Mouse (Mus musculus) yolk sac, embryonic 10.5 days (tissue): ENCODE results near the gene Kif26b.

Source experiments
- DNase-seq: peaks from one replicate; pipeline ENCODE4 v3.0.0-alpha.2; 2017; ENCODE audit warnings: low spot score

Kif26b gene

GRCm38 (mm10) chr1:178528431-178529351, at the start of gene Kif26b:
Kif26b (plus strand) TSS chr1:178529125.
- peak; percentile 72 for DNase-seq

- no peak for DNase-seq
Measured at GRCm38 (mm10) chr1:178483854-178484253, 45.1 kb upstream of the Kif26b start.

- no peak for DNase-seq
Measured at GRCm38 (mm10) chr1:178485138-178485867, 43.6 kb upstream of the Kif26b start.

- no peak for DNase-seq
Measured at GRCm38 (mm10) chr1:178485868-178486220, 43.1 kb upstream of the Kif26b start.

DNA sequence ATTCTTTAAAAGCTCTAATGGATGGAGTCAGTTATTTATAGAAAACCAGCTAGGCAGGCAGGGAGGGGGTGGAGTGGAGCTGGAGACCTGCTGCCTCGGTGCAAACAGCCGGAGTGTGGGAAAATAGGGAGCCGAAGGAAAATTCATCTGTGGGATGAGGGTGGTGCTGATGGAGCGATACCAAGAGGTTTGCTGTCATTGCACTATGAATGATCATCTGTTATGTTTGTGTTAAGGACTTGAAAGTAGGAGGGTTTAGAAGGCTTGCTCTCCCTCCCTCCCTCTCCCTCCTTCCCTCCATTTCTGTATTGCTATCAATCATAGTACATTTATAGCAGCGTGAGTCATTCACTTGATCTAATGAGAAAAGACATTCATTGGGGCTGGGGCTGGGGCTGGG, 42.1 kb upstream of the Kif26b start:
- no peak for DNase-seq

DNA sequence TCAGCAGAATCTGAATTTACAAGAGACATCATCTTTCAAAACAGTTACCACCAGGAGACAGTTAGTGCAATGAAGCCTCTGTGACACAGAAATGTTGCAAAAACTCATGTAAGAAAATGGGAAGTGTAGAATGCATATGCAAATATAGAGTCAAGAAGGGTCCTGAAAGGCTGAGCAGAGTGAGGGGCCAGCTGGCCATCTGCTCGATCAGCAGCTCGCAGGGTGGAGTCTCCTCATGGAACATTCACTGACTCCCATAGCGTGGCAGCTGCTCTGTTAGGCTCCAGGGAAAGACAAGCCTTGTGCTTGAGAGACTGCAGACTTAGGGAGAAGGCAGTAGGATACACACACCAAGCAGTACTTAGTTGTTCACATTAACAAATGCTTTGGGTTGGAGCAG, 39.8 kb upstream of the Kif26b start:
- no peak for DNase-seq

DNA sequence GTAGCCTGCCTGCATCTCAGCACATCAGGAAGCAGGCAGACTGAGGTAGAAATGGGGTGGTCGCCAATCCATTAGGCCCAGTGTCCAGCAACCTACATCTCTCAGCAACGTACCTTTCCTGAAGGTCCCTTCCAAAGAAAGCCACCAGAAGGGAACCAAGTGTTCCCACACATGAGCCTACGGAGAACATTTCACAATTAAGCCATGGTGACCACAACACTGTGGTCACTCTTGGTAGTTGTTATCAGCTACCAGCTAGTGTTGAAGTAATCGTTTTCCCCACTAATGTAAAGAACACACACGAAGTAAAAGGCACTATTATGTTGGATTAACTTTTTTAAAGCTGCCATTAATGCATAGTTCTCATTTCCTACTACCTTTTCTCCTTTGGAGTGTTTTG, 37.2 kb upstream of the Kif26b start:
- DNase-seq, result no peak

GRCm38 (mm10) chr1:178492493-178492892, 36.4 kb upstream of the Kif26b start:
- DNase-seq, result no peak

- DNase-seq, result no peak
Measured at GRCm38 (mm10) chr1:178496186-178496585, 32.7 kb upstream of the Kif26b start.

DNA sequence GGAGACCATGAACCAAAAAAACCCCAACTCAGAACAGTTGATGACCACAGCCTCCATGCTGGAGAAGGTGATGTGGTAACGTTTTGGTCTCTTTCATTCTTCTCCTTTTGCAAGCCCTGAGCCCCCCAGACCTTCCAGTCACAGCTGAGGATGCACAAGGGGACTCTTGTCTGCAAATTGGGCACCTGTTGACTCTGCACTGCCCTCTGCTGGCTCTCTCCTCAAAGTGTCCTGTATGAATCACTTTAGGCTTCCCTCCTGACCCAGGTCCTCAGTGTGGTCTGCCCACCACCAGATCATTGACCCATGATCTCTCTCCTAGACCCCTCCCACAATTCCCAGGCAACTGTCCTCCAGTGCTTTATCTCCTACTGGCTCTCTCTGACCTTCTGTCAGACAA, 32.1 kb upstream of the Kif26b start:
- DNase-seq, result no peak

- no peak for DNase-seq
Measured at GRCm38 (mm10) chr1:178506938-178507337, 22.0 kb upstream of the Kif26b start.

DNA sequence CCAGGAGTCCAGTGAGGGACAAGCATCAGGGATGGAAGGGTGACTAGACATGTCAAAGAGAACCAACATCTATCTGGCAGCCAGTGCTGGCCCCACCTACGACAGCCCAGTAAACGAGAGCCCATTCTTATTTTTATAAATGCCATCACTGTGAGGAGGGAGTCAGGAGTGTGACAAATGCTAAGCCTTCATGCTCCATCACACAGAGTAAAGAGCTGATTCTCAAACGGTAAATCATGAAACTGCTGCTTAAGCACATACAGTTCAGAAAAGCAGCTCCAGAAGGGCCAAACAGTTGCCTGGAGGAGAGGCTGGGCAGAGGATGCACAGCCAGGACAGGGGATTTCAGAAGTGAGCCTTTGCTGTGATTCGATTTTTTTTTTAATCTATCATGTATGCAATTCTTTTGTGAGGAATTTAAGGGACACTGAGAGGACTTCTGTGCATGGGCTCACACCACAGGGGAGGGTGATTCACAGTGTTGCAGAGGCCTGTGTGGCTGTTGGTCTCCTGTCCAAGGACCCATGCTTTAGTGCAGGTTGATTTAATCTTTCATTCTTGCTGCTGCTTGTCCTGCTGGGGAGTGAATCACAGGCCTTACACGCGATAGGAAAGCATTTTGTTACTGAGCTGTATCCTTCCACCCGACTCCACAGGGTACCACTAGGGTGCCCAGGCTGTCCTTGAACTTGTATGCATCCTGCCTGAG, 16.4 kb upstream of the Kif26b start:
- DNase-seq, result no peak

DNA sequence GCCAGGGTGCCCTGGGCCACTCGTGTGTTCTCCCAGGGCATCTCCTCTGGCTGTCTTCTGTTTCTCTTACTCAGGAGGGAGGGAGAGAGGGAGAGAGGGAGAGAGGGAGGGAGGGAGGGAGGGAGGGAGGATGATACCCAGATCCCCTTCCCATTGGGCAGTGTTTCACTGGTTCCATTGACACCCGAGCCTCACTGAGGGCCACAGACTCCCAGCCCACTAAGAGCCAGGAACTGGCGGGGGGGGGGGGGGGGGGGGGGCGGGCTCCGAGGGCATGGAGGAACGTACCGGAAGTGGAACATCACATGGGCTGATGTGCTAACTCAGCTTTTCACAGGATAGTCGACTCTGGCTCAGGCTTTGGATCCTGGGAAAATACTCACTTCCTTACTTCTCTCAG, 15.0 kb upstream of the Kif26b start:
- peak; percentile 31 for DNase-seq

GRCm38 (mm10) chr1:178515839-178516238, 13.1 kb upstream of the Kif26b start:
- no peak for DNase-seq

GRCm38 (mm10) chr1:178522389-178522788, 6.5 kb upstream of the Kif26b start:
- no peak for DNase-seq

GRCm38 (mm10) chr1:178523152-178523551, 5.8 kb upstream of the Kif26b start:
- no peak for DNase-seq

DNA sequence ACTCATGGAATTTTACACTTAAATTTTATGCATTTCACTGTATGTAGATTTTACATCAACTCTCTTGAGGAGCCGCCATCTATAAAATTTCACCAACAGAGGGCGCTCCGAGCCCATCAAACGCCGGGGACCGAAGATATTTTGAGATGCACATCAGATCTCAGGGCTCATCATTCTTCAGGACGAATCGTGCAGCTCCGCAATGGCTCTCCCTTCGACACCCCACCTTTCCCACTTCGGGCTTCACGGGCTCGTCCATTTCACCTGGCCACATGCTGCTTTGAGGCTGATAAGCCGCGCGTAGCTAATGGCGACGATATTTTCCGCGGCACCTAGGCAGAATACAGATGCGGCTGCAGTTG, 1.8 kb upstream of the Kif26b start:
- peak; percentile 75 for DNase-seq

DNA sequence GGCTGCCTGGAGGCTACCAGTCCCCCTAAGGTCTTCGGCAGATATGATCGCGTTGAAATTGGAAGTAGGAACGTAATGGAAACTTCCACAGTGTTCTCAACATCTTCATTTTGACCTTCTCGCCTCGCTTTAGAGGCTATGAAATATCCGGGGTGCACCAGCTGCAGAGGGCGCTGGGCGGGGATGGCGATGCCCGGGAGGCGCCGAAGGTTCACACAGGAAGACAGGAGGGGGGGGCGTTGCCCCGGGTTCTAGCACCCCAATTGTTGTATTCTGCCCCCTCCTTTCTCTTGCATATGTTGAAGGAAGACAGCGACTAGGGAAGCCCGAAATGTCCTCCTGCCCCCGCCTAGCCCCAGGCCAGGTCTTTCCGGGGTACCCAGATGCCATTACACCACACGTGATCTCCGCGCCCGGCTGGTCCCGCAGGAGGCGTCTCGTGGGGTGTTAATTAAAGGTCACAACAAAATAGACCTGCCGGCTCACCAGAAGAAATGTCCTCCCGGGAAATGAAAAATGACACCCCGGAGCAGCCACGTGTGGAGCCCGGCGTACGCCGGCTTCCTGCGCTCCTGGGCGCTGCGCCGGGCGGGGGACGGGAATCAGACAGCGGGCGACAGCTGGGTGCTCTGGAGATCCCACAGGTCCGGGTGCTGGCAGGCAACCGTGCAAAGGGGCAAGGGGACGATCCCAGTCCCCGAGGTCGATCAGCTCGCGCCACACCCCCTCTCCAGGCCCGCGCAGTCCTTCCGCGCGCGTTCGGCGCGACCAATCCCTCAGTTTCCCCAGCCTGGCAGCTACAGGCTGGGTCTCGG, 1.2 kb upstream of the Kif26b start:
- peak; percentile 35 for DNase-seq

GRCm38 (mm10) chr1:178529512-178530300, 781 bp downstream of the Kif26b start:
- peak; percentile 27 for DNase-seq

DNA sequence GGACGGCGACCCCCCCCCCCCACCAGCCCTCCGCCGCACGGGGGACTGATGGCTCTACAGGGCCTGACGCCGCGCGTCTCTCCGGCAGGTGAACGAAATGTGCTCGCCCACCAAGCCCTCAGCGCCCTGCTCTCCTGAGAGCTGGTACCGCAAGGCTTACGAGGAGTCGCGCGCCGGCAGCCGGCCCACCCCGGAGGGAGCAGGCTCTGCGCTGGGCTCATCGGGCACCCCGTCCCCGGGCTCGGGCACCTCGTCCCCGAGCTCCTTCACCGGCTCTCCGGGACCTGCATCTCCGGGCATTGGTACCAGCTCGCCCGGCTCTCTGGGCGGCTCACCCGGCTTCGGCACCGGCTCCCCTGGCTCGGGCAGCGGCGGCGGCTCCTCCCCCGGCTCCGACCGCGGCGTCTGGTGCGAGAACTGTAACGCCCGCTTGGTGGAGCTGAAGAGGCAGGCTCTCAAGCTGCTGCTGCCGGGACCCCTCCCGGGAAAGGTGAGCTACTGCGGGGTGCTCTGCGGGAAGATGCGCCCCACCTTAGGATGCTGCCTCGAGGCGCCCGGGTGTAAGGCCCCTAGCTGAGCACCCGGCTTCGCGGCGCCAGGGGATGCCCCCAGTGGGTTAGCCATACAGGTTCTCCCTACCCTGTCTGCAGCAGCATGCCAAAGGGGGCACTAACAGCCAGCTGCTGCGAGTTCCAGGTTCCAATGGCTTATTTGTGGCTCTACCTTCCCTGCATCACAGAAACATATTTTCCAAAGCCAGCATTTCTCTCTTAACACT, 1.6 kb downstream of the Kif26b start:
- DNase-seq, result peak; percentile 77
